Mouse (Mus musculus): ENCODE results near the gene Unc79.

Gene Unc79

DNA sequence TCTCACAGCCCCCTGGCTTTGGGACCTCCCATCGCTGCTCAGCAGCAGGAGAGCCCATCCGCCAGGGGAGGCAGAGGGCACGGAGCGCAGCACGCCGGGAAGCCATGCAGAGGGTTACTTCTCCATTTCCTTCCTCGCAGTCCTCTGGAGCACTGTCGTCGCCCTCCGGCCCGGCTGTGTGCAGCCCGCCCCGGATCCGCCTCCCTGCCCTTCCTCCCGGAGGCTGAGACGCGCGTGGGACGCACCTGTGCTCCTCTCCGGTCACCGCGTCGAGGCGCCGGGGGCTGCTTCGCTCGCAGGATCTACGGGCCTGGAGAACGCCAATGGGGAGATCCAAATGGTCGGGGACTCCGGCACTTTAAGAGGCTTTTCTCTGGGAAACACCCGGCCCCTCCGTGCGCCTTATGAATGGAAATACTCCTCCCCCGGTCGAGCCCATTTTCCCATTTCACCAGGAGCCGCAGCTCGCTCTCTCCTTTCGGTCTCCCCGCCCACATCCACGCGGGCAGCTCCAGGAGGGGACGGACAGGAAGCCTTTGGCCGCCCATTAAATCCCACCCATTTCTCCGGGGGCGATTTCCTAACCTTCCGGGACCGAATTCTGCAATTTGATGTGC lies at the start of gene Unc79:
Unc79 (plus strand) TSS at position 82 of the 617 bp plus-strand sequence.
- DNase-seq (ENCODE audit: low spot score in 2 of 2) = peak; percentile 65 to 77

DNA sequence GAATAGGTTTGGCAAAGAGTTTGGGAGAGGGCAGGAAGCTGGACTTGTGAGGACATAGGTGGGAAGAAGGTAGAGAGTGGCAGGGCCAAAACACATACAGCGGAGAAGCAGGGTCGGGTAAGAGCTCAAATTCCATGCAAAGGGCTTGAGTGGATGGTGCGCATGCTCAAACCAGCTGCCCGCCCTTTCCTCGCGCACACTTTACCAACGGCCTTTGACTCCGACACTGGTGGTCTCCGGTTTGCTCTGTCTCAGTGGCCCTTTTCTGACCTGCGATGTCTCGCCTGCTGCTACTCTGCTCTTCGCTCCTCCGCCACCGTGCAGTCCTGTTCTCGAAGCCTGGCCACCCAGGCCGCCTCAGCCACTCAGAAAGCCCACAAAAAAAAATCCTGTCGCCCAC lies 49.6 kb upstream of the Unc79 start, which contains the start of gene Cox8c:
Cox8c (plus strand) TSS at position 226 of the 400 bp plus-strand sequence.
- no peak for DNase-seq (ENCODE audit: low spot score in 2 of 2)

DNA sequence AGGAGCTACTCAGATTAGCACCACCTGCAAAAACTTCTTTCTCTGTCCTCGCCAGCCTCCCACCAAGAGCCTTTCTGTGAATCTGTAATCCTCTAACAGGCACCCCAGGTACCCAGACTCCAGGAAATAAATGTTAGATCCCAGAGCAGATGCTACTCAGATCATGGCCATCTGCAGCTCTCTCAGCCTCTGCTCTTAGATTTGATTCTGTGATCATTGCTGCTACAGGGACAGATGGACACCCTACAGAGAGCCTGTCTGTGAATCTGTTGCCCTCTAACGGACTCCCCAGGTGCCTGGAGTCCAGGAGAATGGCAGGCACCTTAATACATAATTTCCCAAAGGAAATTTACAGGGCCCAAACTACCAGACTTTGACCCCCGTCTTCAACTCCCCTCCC lies 40.5 kb upstream of the Unc79 start:
- DNase-seq (ENCODE audit: low spot score in 2 of 2) = no peak

DNA sequence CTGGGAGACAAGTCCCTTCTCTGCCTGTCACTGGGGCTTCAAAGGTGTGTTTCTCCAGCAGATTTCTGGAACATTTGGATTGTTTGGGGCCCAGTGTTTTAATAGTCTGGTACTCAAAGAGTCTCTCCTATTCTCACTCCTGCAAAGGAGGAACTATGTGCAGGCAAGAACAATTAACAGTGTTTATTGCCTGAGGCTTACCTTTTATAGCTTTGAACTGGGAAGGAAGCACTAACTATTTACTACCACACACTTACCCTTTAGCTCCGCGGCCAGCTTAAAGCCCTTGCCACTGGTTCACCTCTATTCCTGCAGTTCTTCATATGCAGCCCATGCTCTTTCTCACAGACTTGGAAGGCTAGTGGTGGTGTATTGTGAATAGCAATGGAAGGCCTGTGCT lies 32.6 kb upstream of the Unc79 start:
- DNase-seq (ENCODE audit: low spot score in 2 of 2) = no peak

DNA sequence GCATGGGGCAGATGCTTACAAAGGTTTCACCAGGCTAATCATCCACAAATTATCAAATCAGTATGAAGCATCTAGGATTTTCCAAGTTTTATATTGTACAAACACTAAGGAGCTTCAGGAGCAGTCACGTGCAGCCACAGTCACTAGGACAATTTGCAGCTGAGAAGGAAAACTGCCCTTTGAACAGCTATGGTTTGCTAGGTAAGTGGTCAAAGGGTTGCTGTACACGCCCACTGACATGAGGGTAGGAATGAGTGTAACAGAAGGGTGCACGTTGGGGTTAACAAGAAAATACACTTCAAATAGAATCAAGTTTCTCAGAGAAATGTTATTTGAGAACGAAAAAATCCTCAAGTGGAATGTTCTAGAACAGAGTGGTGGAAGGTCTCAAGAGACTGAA lies 18.9 kb upstream of the Unc79 start:
- DNase-seq (ENCODE audit: low spot score in 2 of 2) = no peak

DNA sequence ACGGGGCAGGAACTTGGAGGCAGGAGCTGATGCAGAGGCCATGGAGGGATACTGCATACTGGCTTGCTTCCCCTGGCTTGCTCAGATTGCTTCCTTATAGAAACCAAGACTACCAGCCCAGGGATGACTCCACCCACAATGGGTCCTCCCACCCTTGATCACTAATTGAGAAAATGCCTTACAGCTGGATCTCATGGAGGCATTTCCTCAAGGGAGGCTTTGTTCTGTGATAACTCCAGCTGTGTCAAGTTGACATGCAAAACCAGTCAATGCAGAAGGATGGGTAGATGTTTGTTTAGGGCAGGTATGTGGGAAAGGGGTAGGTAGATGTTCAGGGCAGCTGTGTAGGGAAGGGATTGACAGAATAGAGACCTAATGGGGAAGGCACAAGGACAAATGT lies 18.3 kb upstream of the Unc79 start:
- DNase-seq (ENCODE audit: low spot score in 2 of 2) = no peak

DNA sequence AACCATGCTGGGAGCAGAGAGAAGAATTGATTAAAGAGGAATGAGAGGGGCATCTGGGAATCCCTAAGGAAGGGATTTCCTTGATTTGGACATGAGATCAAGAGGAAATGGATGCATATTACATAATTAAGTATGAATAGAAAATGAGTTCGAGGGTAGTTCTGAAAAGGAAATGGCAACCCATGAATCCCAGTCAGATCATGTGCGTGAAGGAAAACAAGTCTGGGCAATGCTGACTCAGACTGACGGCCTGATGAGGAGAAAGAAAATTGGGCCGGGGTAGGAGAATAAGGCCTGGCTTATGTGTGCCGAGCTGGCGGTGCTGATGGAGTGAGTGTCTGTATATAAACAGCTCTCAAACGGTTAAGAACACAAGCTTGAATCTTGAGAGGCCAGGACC lies 17.9 kb upstream of the Unc79 start:
- no peak for DNase-seq (ENCODE audit: low spot score in 2 of 2)

DNA sequence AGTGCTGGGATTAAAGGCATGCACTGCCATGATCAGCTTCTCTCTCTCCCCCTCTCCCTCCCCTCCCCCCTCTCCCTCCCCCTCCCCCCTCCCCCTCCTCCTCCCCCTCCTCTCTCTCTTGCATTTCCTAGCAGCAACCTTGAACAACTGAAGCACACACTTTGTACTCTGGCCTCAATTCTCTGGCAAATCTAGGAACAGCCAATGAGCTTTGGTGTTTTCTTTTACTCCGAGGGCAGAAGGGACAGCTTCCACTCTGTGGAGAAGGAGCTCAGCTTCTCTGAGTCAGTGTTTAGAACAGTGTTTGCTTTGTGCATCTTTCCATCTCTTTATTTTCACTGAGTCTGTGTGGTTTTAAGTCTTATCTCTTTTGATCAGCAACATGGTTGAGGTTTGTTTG lies 12.8 kb upstream of the Unc79 start:
- DNase-seq (ENCODE audit: low spot score in 2 of 2) = no peak

DNA sequence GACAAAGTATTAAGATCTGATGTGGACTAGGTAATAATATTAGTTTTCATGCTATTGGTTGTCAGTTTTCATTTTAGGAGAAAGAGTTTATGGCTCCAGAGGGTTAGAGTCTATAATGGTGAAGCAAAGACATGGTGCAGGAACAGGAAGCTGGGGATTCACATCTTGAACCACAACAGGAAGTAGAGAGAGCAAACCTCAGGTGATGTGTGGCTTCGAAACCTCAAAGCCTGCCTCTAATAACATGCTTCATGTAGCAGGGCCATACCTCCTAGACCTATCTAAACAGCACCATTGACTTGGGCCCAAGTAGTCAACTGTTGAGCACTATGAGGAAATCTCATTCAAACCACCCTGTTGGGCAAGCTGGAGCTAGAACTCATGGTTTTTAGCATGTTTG lies 3.1 kb upstream of the Unc79 start:
- no peak for DNase-seq (ENCODE audit: low spot score in 2 of 2)

DNA sequence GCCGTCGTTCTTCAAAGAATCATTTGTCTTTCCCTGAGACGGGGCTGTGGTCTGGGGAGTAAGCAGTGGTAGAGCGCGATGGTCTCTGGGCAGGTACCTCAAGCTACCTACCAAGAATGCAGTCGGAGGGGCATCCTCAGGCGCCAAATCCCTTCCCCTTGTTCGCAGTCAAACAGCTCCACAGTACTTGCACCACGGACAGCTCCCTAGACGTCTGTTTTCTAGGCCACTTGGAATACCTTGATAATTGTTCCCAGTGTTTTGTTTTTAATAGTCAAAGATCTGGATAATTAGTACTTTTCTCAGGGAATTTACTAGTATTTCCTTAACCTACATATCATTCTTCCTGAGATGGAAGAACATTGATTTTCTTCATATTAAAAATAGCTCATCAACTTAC lies 833 bp upstream of the Unc79 start:
- DNase-seq (ENCODE audit: low spot score in 2 of 2) = no peak

DNA sequence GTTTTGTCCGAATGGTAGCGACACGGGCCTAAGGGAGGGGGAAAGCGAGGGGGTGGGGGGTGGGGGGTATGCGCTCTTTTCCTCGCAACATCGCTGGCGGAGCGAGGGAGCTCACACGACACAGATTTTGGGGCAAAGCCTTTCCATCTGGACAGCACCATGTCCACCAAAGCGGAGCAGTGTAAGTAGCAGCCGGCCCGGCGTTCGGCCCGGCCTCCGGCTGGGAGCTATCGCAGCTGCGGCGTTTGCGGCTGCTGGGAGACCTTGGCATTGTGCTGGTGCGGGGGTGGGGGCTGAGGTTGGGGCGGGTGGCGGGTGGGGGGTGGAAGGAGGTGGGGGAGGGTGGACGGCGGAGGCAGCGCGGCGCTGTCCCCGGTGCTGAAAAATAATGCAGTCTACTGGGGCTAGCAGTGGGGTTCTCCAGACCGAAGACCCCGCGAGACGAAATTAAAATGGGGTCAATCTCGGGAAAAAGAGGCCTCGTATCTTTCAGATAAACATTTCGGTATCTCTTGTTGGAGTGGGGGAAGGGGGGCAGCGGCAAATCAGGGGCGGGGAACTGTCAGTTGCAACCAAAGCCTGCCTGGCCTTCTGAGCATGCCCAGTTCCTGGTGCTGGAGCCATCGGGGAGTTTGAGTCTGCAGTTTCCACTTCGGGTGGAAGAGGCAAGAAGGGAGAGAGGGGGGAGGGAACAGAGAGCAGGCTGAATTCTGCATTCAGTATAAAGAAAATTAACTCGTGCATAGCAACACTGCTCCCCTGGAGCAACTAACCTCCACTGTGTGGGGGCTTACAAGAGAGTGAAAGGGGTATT lies 943 bp downstream of the Unc79 start:
- peak; percentile 47 to 66 for DNase-seq (ENCODE audit: low spot score in 2 of 2)

DNA sequence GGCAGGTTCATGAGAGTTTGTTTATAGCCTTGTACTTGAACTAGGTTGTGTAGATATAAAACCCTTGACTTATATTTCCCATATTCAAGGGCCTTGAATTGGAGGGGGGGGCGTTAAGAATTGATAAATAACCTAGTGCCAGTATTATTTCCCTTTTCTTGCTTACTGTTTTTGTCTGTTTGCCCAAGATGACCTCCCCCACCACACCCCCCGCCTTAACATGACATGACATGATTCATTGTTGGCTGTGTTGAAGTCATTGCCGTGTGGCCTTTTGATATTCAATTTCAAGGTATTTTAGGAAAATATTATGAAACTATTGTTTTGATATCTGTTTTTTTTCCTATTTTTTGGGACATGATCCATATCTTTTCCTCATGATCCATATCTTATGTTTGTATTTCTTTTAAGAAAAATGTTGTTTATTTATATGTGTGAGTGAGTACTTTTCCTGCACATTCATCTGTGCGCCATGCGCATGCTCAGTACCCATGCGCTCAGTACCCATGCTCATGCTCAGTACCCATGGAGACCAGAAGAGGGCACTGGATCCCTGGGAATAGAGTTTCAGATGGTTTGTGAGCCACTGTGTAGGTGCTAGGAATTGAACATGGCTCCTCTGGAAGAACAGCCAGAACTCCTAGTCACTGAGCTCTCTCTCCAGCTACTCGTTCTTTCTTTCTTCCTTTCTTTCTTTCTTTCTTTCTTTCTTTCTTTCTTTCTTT lies 11.6 kb downstream of the Unc79 start:
- DNase-seq (ENCODE audit: low spot score in 2 of 2) = no peak

DNA sequence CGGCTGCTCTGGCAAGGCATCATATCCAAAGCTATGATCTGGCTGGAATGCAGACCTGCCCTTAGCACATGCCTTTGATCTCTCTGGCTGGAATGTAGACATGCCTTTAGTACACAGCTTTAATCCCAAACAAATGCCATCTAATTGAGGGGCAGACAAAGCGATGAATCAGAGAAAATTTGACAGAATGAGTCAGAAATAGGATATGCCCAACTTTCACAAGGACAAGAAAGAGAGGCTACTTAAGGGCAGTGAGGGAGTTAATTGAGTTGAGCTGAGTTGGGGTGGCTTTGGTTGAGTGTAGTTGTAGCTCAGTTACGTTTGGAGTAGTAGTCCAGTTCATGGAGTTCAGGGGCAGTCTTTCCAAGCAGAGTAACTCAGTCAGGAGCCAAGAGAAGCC lies 12.4 kb downstream of the Unc79 start:
- no peak for DNase-seq (ENCODE audit: low spot score in 2 of 2)

DNA sequence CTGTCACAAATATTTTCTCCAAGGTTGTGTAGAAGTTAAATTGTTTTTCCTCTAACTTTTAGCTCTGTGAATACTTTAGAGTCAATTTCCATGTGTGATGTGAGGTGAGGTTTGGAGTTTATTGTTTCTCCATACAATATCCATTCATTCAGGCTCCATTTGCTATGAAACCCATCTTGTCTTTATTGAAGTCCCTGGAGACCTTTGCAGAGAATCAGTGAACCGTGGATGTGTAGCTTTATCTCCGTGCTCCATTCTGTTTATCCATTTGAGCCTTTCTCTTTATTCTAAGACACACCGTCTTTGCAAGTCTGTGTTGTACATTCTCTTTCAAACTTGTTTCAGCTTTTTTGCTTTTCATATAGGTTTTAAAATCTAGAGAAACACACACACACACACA lies 15.8 kb downstream of the Unc79 start:
- no peak for DNase-seq (ENCODE audit: low spot score in 2 of 2)

DNA sequence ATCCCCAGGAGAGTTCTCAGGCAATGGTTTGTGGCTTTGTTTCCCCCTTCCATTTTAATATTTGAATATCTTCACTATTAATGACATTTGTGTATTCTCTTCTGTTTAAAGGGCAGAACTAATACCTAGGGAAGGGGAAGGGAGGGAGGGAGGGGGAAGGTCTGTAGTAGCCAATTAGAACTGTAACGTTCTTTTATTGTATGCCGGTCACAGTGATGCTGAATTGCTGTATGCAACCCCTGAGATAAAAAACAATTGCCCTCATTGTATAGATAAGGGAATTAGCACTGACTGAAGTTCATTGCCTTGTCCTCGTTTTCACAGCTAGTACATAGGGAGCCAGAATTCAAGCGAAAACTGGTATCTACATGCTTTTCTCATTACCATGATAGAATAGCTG lies 31.9 kb downstream of the Unc79 start:
- no peak for DNase-seq (ENCODE audit: low spot score in 2 of 2)

DNA sequence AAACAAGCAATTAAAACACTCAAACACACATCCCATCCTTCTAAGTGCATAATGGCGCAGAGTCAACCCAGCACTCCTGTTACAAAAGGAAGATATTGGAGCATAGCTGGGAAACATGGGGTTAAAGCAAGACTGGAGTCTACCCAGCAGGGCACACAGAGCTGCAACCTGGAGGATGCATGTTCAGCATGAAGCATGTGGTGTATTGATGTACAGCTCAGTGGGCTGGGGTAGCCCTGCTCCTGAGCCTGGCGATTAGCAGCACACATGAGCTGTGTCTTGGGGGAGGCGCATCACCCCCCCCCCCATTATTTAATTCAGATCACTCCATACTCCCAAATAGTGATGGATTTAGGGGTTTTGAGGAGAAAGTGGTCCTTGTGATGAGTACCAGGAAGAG lies 32.9 kb downstream of the Unc79 start:
- no peak for DNase-seq (ENCODE audit: low spot score in 2 of 2)

DNA sequence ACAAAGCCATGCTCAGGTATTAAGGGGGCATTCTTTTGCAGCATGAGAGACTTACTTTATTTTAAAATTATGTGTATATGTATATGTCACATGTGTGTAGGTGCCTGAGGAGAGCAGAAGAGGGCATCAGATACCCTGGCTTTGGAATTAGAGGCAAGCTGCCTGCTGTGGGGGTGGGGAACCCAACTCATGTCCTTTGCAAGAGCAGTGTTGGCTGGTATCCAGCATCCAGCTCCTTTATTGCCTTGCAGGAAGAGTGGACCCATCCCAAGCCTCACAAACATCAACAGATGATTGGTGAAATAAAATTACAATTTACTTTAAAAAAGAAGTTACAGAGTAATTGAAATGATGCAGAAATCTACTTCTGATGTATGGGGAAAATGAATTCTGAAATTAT lies 36.7 kb downstream of the Unc79 start:
- DNase-seq (ENCODE audit: low spot score in 2 of 2) = no peak

DNA sequence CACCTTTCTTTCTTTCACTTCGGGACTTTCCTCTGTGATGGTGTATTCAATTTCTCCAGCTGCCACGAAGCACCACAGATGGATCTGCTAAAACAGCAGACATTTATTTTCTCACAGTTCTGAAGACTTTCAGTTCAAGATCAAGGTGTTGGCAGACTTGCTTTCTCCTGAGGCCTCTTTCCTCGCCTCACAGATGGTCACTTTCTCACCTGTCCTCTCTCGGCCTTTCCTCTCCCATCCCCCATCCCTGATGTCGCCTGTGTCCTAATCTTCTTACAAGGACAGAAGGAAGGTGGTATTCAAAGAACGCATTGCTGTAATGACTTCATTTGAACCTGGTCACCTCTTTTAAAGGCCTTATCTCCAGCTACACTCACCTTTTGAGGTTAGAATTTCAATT lies 39.1 kb downstream of the Unc79 start:
- DNase-seq (ENCODE audit: low spot score in 2 of 2) = no peak

DNA sequence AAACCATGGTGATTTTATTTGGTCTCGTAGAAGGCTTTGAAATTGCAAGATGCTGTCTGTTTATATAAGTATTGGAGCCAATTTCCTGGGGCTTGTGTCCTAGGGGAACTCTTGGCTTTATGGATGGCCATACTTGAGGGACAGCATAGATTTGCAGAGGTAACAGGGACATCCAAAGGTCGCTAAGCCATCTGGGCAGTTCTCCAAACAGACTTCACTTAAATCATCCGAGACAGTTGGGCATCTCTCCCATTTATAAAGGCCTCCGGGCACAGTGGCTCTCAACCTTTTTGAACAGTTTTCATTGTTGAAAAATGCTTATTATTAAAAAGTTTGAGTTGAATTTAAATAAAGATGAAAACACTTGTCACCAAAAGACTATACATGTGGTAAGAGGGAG lies 59.8 kb downstream of the Unc79 start:
- DNase-seq (ENCODE audit: low spot score in 2 of 2) = no peak

DNA sequence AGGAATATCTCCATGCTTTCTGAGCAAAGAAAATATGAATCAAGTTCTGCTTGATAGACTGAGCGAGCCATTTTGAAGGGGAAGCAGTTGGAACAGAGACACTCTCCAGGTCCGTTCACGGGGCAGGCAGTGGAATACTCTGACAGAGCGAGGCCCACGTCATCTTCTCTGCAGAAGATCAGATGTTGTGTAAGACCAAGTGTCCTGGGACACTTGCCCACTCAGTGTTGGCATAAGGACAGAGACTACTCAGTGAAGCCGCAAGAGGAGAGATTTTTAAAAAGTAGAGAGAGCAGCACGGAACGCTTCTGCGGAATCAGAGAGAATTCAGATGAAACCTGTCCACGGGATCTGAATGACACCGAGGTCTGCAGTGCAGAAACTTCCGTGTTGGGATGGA lies 69.5 kb downstream of the Unc79 start:
- no peak for DNase-seq (ENCODE audit: low spot score in 2 of 2)

DNA sequence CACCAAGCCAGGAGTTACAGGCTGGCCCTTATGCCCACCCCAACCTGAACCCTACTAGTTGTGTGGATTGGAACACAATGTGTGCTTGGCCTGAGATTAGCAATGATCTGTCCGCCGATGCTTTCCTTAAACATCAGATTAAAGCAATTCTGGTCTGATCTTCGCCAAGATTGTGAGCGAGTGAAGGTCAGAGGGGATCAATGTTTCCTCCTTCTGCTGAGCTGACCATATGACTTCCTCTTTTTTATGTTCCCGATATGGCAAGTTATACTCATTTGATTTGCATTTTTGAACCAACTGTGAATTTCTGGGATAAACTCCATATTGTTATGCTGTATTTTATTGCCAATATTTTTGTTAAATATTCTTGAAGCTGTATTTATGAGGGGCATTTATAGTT lies 88.0 kb downstream of the Unc79 start:
- no peak for DNase-seq (ENCODE audit: low spot score in 2 of 2)

DNA sequence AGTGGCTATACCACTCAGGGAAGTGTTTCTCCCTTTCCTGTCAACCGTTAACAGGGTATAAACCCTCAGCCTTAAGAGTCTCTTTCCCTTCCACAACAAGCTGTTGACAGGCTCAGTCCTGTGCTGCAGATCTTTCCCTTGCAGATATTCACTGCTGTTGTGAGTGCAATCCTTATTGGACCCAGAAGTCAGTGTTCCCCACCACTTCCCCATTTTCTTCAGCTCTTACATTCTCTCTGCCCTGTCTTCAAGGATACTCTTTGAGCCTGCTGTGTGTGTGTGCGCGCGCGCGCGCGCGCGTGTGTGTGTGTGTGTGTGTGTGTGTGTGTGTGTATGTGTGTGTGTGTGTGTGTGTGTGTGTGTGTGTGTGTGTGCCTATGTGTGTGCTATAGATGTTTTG lies 90.7 kb downstream of the Unc79 start:
- DNase-seq (ENCODE audit: low spot score in 2 of 2) = no peak

DNA sequence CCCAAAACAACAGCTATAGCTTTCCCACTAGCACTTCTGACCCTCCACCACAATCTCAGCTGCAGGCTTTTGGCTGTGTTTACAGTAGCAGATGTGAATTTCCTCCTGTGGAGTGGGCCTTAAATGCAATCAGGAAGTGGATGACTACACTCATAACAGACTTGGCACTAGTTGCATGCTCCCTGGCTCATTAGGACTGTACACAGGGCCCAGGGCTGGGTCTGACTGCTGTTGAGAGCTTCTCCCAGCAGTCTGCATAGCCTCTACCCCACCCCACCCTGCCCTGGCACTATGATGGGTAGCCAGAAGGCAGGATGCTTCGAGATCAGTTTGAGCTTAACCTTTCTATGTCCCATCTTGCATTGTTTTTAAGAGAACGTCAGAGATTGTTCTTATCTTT lies 91.5 kb downstream of the Unc79 start:
- no peak for DNase-seq (ENCODE audit: low spot score in 2 of 2)
